ENCODE assay signal across 9 mouse cellular contexts in genomic region chr11:78166161-78166560, GRCm38 (mm10). TPM values are rescaled to one million over a fixed set of nuclear protein-coding genes. Genes with fewer than 3 reads are reported as not detected.
DNase-seq lines count a peak whose midpoint lies in the region; ATAC-seq lines count a peak whose summit lies in the region.
"Had no signal": no experiment of that assay in that cellular context is flagged by ENCODE, and none has a peak within 500 bp of the region (broad histone marks: within the 10 kb centered on the region; RNA-seq: fewer than 3 reads in every experiment).

No protein-coding gene starts in this region.

- H3K4me1 ChIP-seq in forebrain, embryonic 15.5 days: peaks cover 30% of the 10 kb centered on the region
- H3K4me1 ChIP-seq in liver, embryonic 12.5 days: peaks cover 90% of the 10 kb centered on the region

- intact Hi-C loops in heart, postnatal 36 days (cut with DNase I): no loop called here

- peak overlapping the region; percentile 97; the same call in 1 of the 2 replicates for H3K27ac ChIP-seq in forebrain, embryonic 15.5 days (replicated peaks)
- H3K27ac ChIP-seq in liver, embryonic 12.5 days: peak overlapping the region; percentile 93

- peaks cover 4% of the 10 kb centered on the region for H3K36me3 ChIP-seq in forebrain, embryonic 15.5 days
- H3K36me3 ChIP-seq in liver, embryonic 12.5 days: peaks cover 40% of the 10 kb centered on the region

- peak; percentile 85 for DNase-seq in heart, adult 11 months
- DNase-seq in heart, postnatal 36 days: no peak
- DNase-seq in 416B (ENCODE audit: low read depth): peak; percentile 61
- no peak for DNase-seq in left cerebral cortex, adult 9 months (ENCODE audit: low spot score in 2 of 2)
- no peak for DNase-seq in layer of hippocampus, postnatal 10 days (ENCODE audit: low spot score in 2 of 2)

- 46% methylated on average over 4 of the region's 4 CpGs for WGBS in forebrain, embryonic 15.5 days
- WGBS in liver, embryonic 12.5 days (ENCODE audit: insufficient replicate concordance): 35% methylated on average over 4 of the region's 4 CpGs

- H3K27me3 ChIP-seq in forebrain, embryonic 15.5 days: no peaks in the 10 kb centered on the region
- H3K27me3 ChIP-seq in liver, embryonic 12.5 days (replicated peaks): no peaks in the 10 kb centered on the region
- H3K27me3 ChIP-seq: CH12.LX had no signal

- no peak for ATAC-seq in forebrain, embryonic 15.5 days (replicated peaks)
- no peak for ATAC-seq in liver, embryonic 12.5 days
- no peak for ATAC-seq in megakaryocyte progenitor cell, adult 5-6 weeks (replicated peaks; ENCODE audit: poor library complexity)

- peak overlapping the region; percentile 67 for H3K4me2 ChIP-seq in forebrain, embryonic 15.5 days (replicated peaks)
- H3K4me2 ChIP-seq in liver, embryonic 12.5 days: peak overlapping the region; percentile 100

- peak overlapping the region; percentile 87 for H3K4me3 ChIP-seq in forebrain, embryonic 15.5 days
- peak overlapping the region; percentile 97 for H3K4me3 ChIP-seq in liver, embryonic 12.5 days

- peak overlapping the region; percentile 95; the same call in 1 of the 2 replicates for H3K9ac ChIP-seq in forebrain, embryonic 15.5 days (replicated peaks)
- H3K9ac ChIP-seq in liver, embryonic 12.5 days: peak overlapping the region; percentile 99

- no peaks in the 10 kb centered on the region for H3K9me3 ChIP-seq in forebrain, embryonic 15.5 days
- no peaks in the 10 kb centered on the region for H3K9me3 ChIP-seq in liver, embryonic 12.5 days (replicated peaks)

RNA-seq across cellular contexts. Expression of gene Traf4, which starts 0.8 kb away (rescaled TPM):
- total RNA-seq in heart, postnatal 36 days (2021): 1 to 10 TPM; 6.1 to 7.0 TPM
- 121 TPM in 2 replicates for polyA plus RNA-seq in forebrain, embryonic 15.5 days (2015; fragmentation: Nextera tagmentation; extraction: Ambion mirVana)
- polyA plus RNA-seq in liver, embryonic 12.5 days (2016; fragmentation: Nextera tagmentation; extraction: Ambion mirVana): 45.4 and 47.6 TPM in 2 replicates
- total RNA-seq in layer of hippocampus, postnatal 10 days (2021): 10 to 100 TPM; 47.8 to 48.9 TPM
- 4.7 TPM in 2 replicates for total RNA-seq in megakaryocyte progenitor cell, adult 5-6 weeks (2015)
- total RNA-seq in megakaryocyte progenitor cell, adult 5-6 weeks (2017): 2.5 and 3.2 TPM in 2 replicates

RNA-seq across cellular contexts. Expression of gene Nek8, which starts 10.3 kb away (rescaled TPM):
- total RNA-seq in heart, postnatal 36 days (2021): 1 to 10 TPM; 2.2 to 3.4 TPM
- polyA plus RNA-seq in forebrain, embryonic 15.5 days (2015; fragmentation: Nextera tagmentation; extraction: Ambion mirVana): 4.8 and 5.7 TPM in 2 replicates
- polyA plus RNA-seq in liver, embryonic 12.5 days (2016; fragmentation: Nextera tagmentation; extraction: Ambion mirVana): 12.2 and 13.7 TPM in 2 replicates
- total RNA-seq in layer of hippocampus, postnatal 10 days (2021): 1 to 10 TPM; 6.2 to 6.4 TPM
- total RNA-seq in megakaryocyte progenitor cell, adult 5-6 weeks (2015): 4.4 and 7.8 TPM in 2 replicates
- 3.4 and 6.0 TPM in 2 replicates for total RNA-seq in megakaryocyte progenitor cell, adult 5-6 weeks (2017)

RNA-seq across cellular contexts. Expression of gene Tlcd1, which starts 10.3 kb away (rescaled TPM):
- total RNA-seq in heart, postnatal 36 days (2021): 1 to 10 TPM; 6.1 to 7.5 TPM
- polyA plus RNA-seq in forebrain, embryonic 15.5 days (2015; fragmentation: Nextera tagmentation; extraction: Ambion mirVana): 4.4 and 5.0 TPM in 2 replicates
- 62.6 and 67.1 TPM in 2 replicates for polyA plus RNA-seq in liver, embryonic 12.5 days (2016; fragmentation: Nextera tagmentation; extraction: Ambion mirVana)
- 10 to 100 TPM; 37.0 to 38.8 TPM for total RNA-seq in layer of hippocampus, postnatal 10 days (2021)
- total RNA-seq in megakaryocyte progenitor cell, adult 5-6 weeks (2015): 4.0 and 6.3 TPM in 2 replicates
- total RNA-seq in megakaryocyte progenitor cell, adult 5-6 weeks (2017): 3.5 TPM in 2 replicates

RNA-seq across cellular contexts. Expression of gene Rpl23a, which starts 17.2 kb away (rescaled TPM):
- 100 to 1,000 TPM; 805 to 853 TPM for total RNA-seq in heart, postnatal 36 days (2021)
- 896 and 935 TPM in 2 replicates for polyA plus RNA-seq in forebrain, embryonic 15.5 days (2015; fragmentation: Nextera tagmentation; extraction: Ambion mirVana)
- 1,112 and 1,156 TPM in 2 replicates for polyA plus RNA-seq in liver, embryonic 12.5 days (2016; fragmentation: Nextera tagmentation; extraction: Ambion mirVana)
- 100 to 1,000 TPM; 878 to 942 TPM for total RNA-seq in layer of hippocampus, postnatal 10 days (2021)
- 3,991 and 4,341 TPM in 2 replicates for total RNA-seq in megakaryocyte progenitor cell, adult 5-6 weeks (2015)
- total RNA-seq in megakaryocyte progenitor cell, adult 5-6 weeks (2017): 2,958 and 3,443 TPM in 2 replicates

RNA-seq across cellular contexts. Expression of gene Rab34, which starts 22.1 kb away (rescaled TPM):
- 10 to 100 TPM in 1 of 2 experiments, 1 to 10 TPM in 1; 10.0 to 13.2 TPM for total RNA-seq in heart, postnatal 36 days (2021)
- 55.9 and 56.3 TPM in 2 replicates for polyA plus RNA-seq in forebrain, embryonic 15.5 days (2015; fragmentation: Nextera tagmentation; extraction: Ambion mirVana)
- 20.3 and 24.0 TPM in 2 replicates for polyA plus RNA-seq in liver, embryonic 12.5 days (2016; fragmentation: Nextera tagmentation; extraction: Ambion mirVana)
- 10 to 100 TPM; 40.9 to 42.2 TPM for total RNA-seq in layer of hippocampus, postnatal 10 days (2021)
- 1.3 and 1.5 TPM in 2 replicates for total RNA-seq in megakaryocyte progenitor cell, adult 5-6 weeks (2015)
- 1.3 and 2.4 TPM in 2 replicates for total RNA-seq in megakaryocyte progenitor cell, adult 5-6 weeks (2017)

Comparison
In these comparisons a context has a peak if more than half of its experiments do, and no peak if none do; other contexts are left out.
1. DNase-seq: peak in heart, adult 11 months (single experiment) and 416B (single experiment); none in heart, postnatal 36 days (0 of 2), left cerebral cortex, adult 9 months (0 of 2) and layer of hippocampus, postnatal 10 days (0 of 2).
2. RNA of gene Traf4, which starts 0.8 kb away (total RNA-seq): 47.8 to 48.9 TPM in layer of hippocampus, postnatal 10 days; 6.1 to 7.0 TPM in heart, postnatal 36 days and 2.5 to 4.7 TPM in megakaryocyte progenitor cell, adult 5-6 weeks; every median in the first group is over 4 times any median in the second.
3. RNA of gene Tlcd1, which starts 10.3 kb away (total RNA-seq): 37.0 to 38.8 TPM in layer of hippocampus, postnatal 10 days; 6.1 to 7.5 TPM in heart, postnatal 36 days and 3.5 to 6.3 TPM in megakaryocyte progenitor cell, adult 5-6 weeks; every median in the first group is over 4 times any median in the second.